Mouse (Mus musculus): ENCODE measurements around the gene Nr5a2. TPM values are rescaled to one million over a fixed set of nuclear protein-coding genes. Genes with fewer than 3 reads are reported as not detected.

The Nr5a2 gene
- total and polyA plus RNA-seq, 3 experiments: 0.18 to 0.80 (median 0.60) TPM

GRCm38 (mm10) chr1:136846081-136846480, 114.2 kb downstream of the Nr5a2 start:
- Histone ChIP-seq H3K4me1 (ENCODE audit: control insufficient read depth, insufficient read depth, low read length) (no peaks in the 10 kb centered on the region), H3K27me3 (ENCODE audit: control insufficient read depth, insufficient read depth, low read length) (no peaks in the 10 kb centered on the region), H3K27ac (no peak overlapping the region), H3K9ac (ENCODE audit: low read depth, low read length) (no peak overlapping the region), H3K4me3 (no peak overlapping the region), H3K79me2 (replicated peaks; ENCODE audit: control insufficient read depth, insufficient read depth, low read length) (no peaks in the 10 kb centered on the region), H3K36me3 (ENCODE audit: control insufficient read depth, insufficient read depth, low read length) (no peaks in the 10 kb centered on the region)
- no peak for DNase-seq
- intact Hi-C loops (cut with DNase I): no loop called here
- 64% methylated on average over 2 of the region's 2 CpGs for WGBS
- no peak for TF ChIP-seq EP300 (IDR thresholded peaks at IDR 0.05; ENCODE audit: insufficient read depth, low read depth, low read length)
- no peak for TF ChIP-seq POLR2A (IDR thresholded peaks at IDR 0.05; ENCODE audit: insufficient read depth, low read depth, low read length)
- no peak for TF ChIP-seq CTCF (IDR thresholded peaks at IDR 0.05)

- no peaks in the 10 kb centered on the region for H3K36me3 ChIP-seq (ENCODE audit: control insufficient read depth, insufficient read depth, low read length)
- no peaks in the 10 kb centered on the region for H3K27me3 ChIP-seq (ENCODE audit: control insufficient read depth, insufficient read depth, low read length)
- no peak for TF ChIP-seq CTCF (IDR thresholded peaks at IDR 0.05)
- no peak for TF ChIP-seq POLR2A (IDR thresholded peaks at IDR 0.05; ENCODE audit: insufficient read depth, low read depth, low read length)
- TF ChIP-seq EP300 (IDR thresholded peaks at IDR 0.05; ENCODE audit: insufficient read depth, low read depth, low read length): no peak
- intact Hi-C loops (cut with DNase I): no loop called here
- H3K4me3 ChIP-seq: no peak overlapping the region
- H3K79me2 ChIP-seq (replicated peaks; ENCODE audit: control insufficient read depth, insufficient read depth, low read length): no peaks in the 10 kb centered on the region
- no peak overlapping the region for H3K9ac ChIP-seq (ENCODE audit: low read depth, low read length)
- no peaks in the 10 kb centered on the region for H3K4me1 ChIP-seq (ENCODE audit: control insufficient read depth, insufficient read depth, low read length)
- 81% methylated on average over 9 of the region's 9 CpGs for WGBS
- H3K27ac ChIP-seq: no peak overlapping the region
- no peak for DNase-seq
These were observed 114.9 kb downstream of the Nr5a2 start for GRCm38 (mm10) chr1:136845341-136845740.

GRCm38 (mm10) chr1:136840512-136840911, 119.7 kb downstream of the Nr5a2 start:
- TF ChIP-seq CTCF (IDR thresholded peaks at IDR 0.05) (no peak), POLR2A (IDR thresholded peaks at IDR 0.05; ENCODE audit: insufficient read depth, low read depth, low read length) (no peak), EP300 (IDR thresholded peaks at IDR 0.05; ENCODE audit: insufficient read depth, low read depth, low read length) (no peak)

GRCm38 (mm10) chr1:136839202-136839601, 121.0 kb downstream of the Nr5a2 start:
- H3K27me3 ChIP-seq (ENCODE audit: control insufficient read depth, insufficient read depth, low read length): no peaks in the 10 kb centered on the region
- WGBS: 48% methylated on average over 10 of the region's 10 CpGs
- TF ChIP-seq CTCF (IDR thresholded peaks at IDR 0.05) (no peak), POLR2A (IDR thresholded peaks at IDR 0.05; ENCODE audit: insufficient read depth, low read depth, low read length) (no peak), EP300 (IDR thresholded peaks at IDR 0.05; ENCODE audit: insufficient read depth, low read depth, low read length) (no peak)
- DNase-seq: peak in 1 of 2 experiments; percentile 10
- H3K4me1 ChIP-seq (ENCODE audit: control insufficient read depth, insufficient read depth, low read length): no peaks in the 10 kb centered on the region
- H3K4me3 ChIP-seq: no peak overlapping the region
- H3K36me3 ChIP-seq (ENCODE audit: control insufficient read depth, insufficient read depth, low read length): no peaks in the 10 kb centered on the region
- no peaks in the 10 kb centered on the region for H3K79me2 ChIP-seq (replicated peaks; ENCODE audit: control insufficient read depth, insufficient read depth, low read length)
- intact Hi-C loops (cut with DNase I): no loop called here
- H3K27ac ChIP-seq: no peak overlapping the region
- no peak overlapping the region for H3K9ac ChIP-seq (ENCODE audit: low read depth, low read length)

More at GRCm38 (mm10) chr1:136840512-136840911, 119.7 kb downstream of the Nr5a2 start:
- intact Hi-C loops (cut with DNase I): no loop called here
- Histone ChIP-seq H3K27me3 (ENCODE audit: control insufficient read depth, insufficient read depth, low read length) (no peaks in the 10 kb centered on the region), H3K79me2 (replicated peaks; ENCODE audit: control insufficient read depth, insufficient read depth, low read length) (no peaks in the 10 kb centered on the region), H3K27ac (no peak overlapping the region), H3K9ac (ENCODE audit: low read depth, low read length) (no peak overlapping the region), H3K36me3 (ENCODE audit: control insufficient read depth, insufficient read depth, low read length) (no peaks in the 10 kb centered on the region), H3K4me1 (ENCODE audit: control insufficient read depth, insufficient read depth, low read length) (no peaks in the 10 kb centered on the region), H3K4me3 (no peak overlapping the region)
- DNase-seq: no peak
- 54% methylated on average over 7 of the region's 7 CpGs for WGBS

GRCm38 (mm10) chr1:136832305-136833152, 127.7 kb downstream of the Nr5a2 start:
- Histone ChIP-seq H3K27me3 (ENCODE audit: control insufficient read depth, insufficient read depth, low read length) (no peaks in the 10 kb centered on the region), H3K36me3 (ENCODE audit: control insufficient read depth, insufficient read depth, low read length) (no peaks in the 10 kb centered on the region), H3K4me3 (no peak overlapping the region), H3K4me1 (ENCODE audit: control insufficient read depth, insufficient read depth, low read length) (no peaks in the 10 kb centered on the region), H3K27ac (no peak overlapping the region), H3K79me2 (replicated peaks; ENCODE audit: control insufficient read depth, insufficient read depth, low read length) (no peaks in the 10 kb centered on the region), H3K9ac (ENCODE audit: low read depth, low read length) (no peak overlapping the region)
- no peak for TF ChIP-seq POLR2A (IDR thresholded peaks at IDR 0.05; ENCODE audit: insufficient read depth, low read depth, low read length)
- intact Hi-C loops (cut with DNase I): no loop called here
- WGBS: 58% methylated on average over 12 of the region's 12 CpGs
- DNase-seq: no peak

GRCm38 (mm10) chr1:136830992-136831391, 129.3 kb downstream of the Nr5a2 start:
- H3K4me1 ChIP-seq (ENCODE audit: control insufficient read depth, insufficient read depth, low read length): no peaks in the 10 kb centered on the region
- no peaks in the 10 kb centered on the region for H3K36me3 ChIP-seq (ENCODE audit: control insufficient read depth, insufficient read depth, low read length)
- no peaks in the 10 kb centered on the region for H3K27me3 ChIP-seq (ENCODE audit: control insufficient read depth, insufficient read depth, low read length)
- H3K79me2 ChIP-seq (replicated peaks; ENCODE audit: control insufficient read depth, insufficient read depth, low read length): no peaks in the 10 kb centered on the region
- intact Hi-C loops (cut with DNase I): no loop called here
- WGBS: 44% methylated on average over 6 of the region's 6 CpGs
- no peak overlapping the region for H3K27ac ChIP-seq
- no peak overlapping the region for H3K4me3 ChIP-seq
- H3K9ac ChIP-seq (ENCODE audit: low read depth, low read length): no peak overlapping the region
- no peak for DNase-seq
- TF ChIP-seq POLR2A (IDR thresholded peaks at IDR 0.05; ENCODE audit: insufficient read depth, low read depth, low read length) (no peak), EP300 (IDR thresholded peaks at IDR 0.05; ENCODE audit: insufficient read depth, low read depth, low read length) (no peak)
